Mouse (Mus musculus): Measurements from ENCODE around the gene Rhbdd2. TPM values are rescaled to one million over a fixed set of nuclear protein-coding genes. Genes with fewer than 3 reads are reported as not detected.

The Rhbdd2 gene
- total and polyA plus RNA-seq, 3 experiments, result 3.7 to 21.3 (median 6.4) TPM

GRCm38 (mm10) chr5:135623006-135623563, 9.3 kb upstream of the Rhbdd2 start:
- Histone ChIP-seq H3K79me2 (replicated peaks; ENCODE audit: control insufficient read depth, extremely low read depth, insufficient read depth, poor library complexity, severe bottlenecking) (no peaks in the 10 kb centered on the region), H3K9me3 (replicated peaks; ENCODE audit: low read length) (no peaks in the 10 kb centered on the region), H3K4me3 (replicated peaks in 1 of 3; ENCODE audit: low read depth in 2 of 3, low read length in 2 of 3, poor library complexity in 1 of 3) (no peak overlapping the region), H3K27ac (ENCODE audit: insufficient read depth, low read depth) (no peak overlapping the region), H3K36me3 (replicated peaks in 1 of 2; ENCODE audit: control insufficient read depth in 1 of 2, insufficient read depth in 1 of 2, low read length in 1 of 2) (no peaks in the 10 kb centered on the region), H3K9ac (ENCODE audit: insufficient read depth, low read depth) (no peak overlapping the region), H3K27me3 (replicated peaks) (peaks cover 17% of the 10 kb centered on the region), H3K4me2 (ENCODE audit: insufficient read depth, low read depth, poor library complexity, severe bottlenecking) (no peak overlapping the region), H3K4me1 (ENCODE audit: control insufficient read depth in 1 of 2, insufficient read depth in 2 of 2) (no peaks in the 10 kb centered on the region)
- TF ChIP-seq HCFC1 (IDR thresholded peaks at IDR 0.05; ENCODE audit: low read depth, low read length) (no peak), SIN3A (IDR thresholded peaks at IDR 0.05; ENCODE audit: low read length) (no peak), USF1 (IDR thresholded peaks at IDR 0.05; ENCODE audit: low read depth, low read length) (no peak), NELFE (IDR thresholded peaks at IDR 0.05; ENCODE audit: low read depth, low read length) (no peak), RAD21 (IDR thresholded peaks at IDR 0.05; ENCODE audit: low read depth, low read length) (no peak), RCOR1 (conservative IDR thresholded peaks at IDR 0.05; ENCODE audit: low read depth, low read length) (no peak), ZC3H11A (IDR thresholded peaks at IDR 0.05; ENCODE audit: low read depth, low read length) (no peak), MAX (IDR thresholded peaks at IDR 0.05; ENCODE audit: low read length) (no peak), SMC3 (IDR thresholded peaks at IDR 0.05; ENCODE audit: low read depth, low read length) (no peak), ZMIZ1 (IDR thresholded peaks at IDR 0.05; ENCODE audit: low read depth, low read length) (no peak)
- in situ Hi-C loops (cut with MboI; ENCODE audit: low pct_ligation_motif_present, low pct_unique_long_range_greater_than_20kb, low sequenced_read_pairs) (no loop called here), dilution Hi-C loops (cut with MboI; ENCODE audit: extremely low pct_ligation_motif_present, extremely low pct_unique_long_range_greater_than_20kb, low sequenced_read_pairs) (no loop called here)
- no peak for DNase-seq (ENCODE audit: extremely low read depth)

GRCm38 (mm10) chr5:135628916-135629315, 3.5 kb upstream of the Rhbdd2 start:
- no peaks in the 10 kb centered on the region for H3K36me3 ChIP-seq (replicated peaks in 1 of 2; ENCODE audit: control insufficient read depth in 1 of 2, insufficient read depth in 1 of 2, low read length in 1 of 2)
- in situ Hi-C loops (cut with MboI; ENCODE audit: low pct_ligation_motif_present, low pct_unique_long_range_greater_than_20kb, low sequenced_read_pairs) (no loop called here), dilution Hi-C loops (cut with MboI; ENCODE audit: extremely low pct_ligation_motif_present, extremely low pct_unique_long_range_greater_than_20kb, low sequenced_read_pairs) (no loop called here)
- DNase-seq (ENCODE audit: extremely low read depth), result no peak
- no peak overlapping the region for H3K9ac ChIP-seq (ENCODE audit: insufficient read depth, low read depth)
- no peak overlapping the region for H3K27ac ChIP-seq (ENCODE audit: insufficient read depth, low read depth)
- peaks cover 2% of the 10 kb centered on the region for H3K27me3 ChIP-seq (replicated peaks)
- peaks cover 10% of the 10 kb centered on the region for H3K79me2 ChIP-seq (replicated peaks; ENCODE audit: control insufficient read depth, extremely low read depth, insufficient read depth, poor library complexity, severe bottlenecking)
- no peaks in the 10 kb centered on the region for H3K9me3 ChIP-seq (replicated peaks; ENCODE audit: low read length)
- H3K4me2 ChIP-seq (ENCODE audit: insufficient read depth, low read depth, poor library complexity, severe bottlenecking), result peak overlapping the region; percentile 23
- peaks cover 0 to 11% of the 10 kb centered on the region in 2 experiments; a peak in 2 of 4 replicates for H3K4me1 ChIP-seq (ENCODE audit: control insufficient read depth in 1 of 2, insufficient read depth in 2 of 2)
- peak overlapping the region in 1 of 3 experiments; percentile 16 for H3K4me3 ChIP-seq (replicated peaks in 1 of 3; ENCODE audit: low read depth in 2 of 3, low read length in 2 of 3, poor library complexity in 1 of 3)
- TF ChIP-seq E2F4 (IDR thresholded peaks at IDR 0.05; ENCODE audit: insufficient replicate concordance, low read depth, low read length) (no peak), MYC (IDR thresholded peaks at IDR 0.05; ENCODE audit: low read depth, low read length) (no peak), MEF2A (IDR thresholded peaks at IDR 0.05; ENCODE audit: borderline replicate concordance, low read depth, low read length) (no peak), JUND (conservative IDR thresholded peaks at IDR 0.05; ENCODE audit: low read depth, low read length) (no peak), EP300 (IDR thresholded peaks at IDR 0.05; ENCODE audit: low read length) (no peak), ZKSCAN1 (IDR thresholded peaks at IDR 0.05; ENCODE audit: borderline replicate concordance, low read depth, low read length) (no peak), HCFC1 (IDR thresholded peaks at IDR 0.05; ENCODE audit: low read depth, low read length) (no peak), BHLHE40 (IDR thresholded peaks at IDR 0.05; ENCODE audit: low read depth, low read length) (no peak), JUN (IDR thresholded peaks at IDR 0.05; ENCODE audit: insufficient read depth, low read depth, low read length) (no peak), CTCF (conservative IDR thresholded peaks at IDR 0.05 in 1 of 2, IDR thresholded peaks at IDR 0.05 in 1 of 2; ENCODE audit: low read depth in 2 of 2, low read length in 2 of 2) (no peak)
